Mouse (Mus musculus): ENCODE measurements around the gene Myh7. TPM values are rescaled to one million over a fixed set of nuclear protein-coding genes. Genes with fewer than 3 reads are reported as not detected.
A peak's percentile ranks its signal among the peaks of the same experiment; 100 is the strongest.

The Myh7 gene
- polyA plus RNA-seq, 1 experiment from 2014 or later: 0.52 TPM

DNA sequence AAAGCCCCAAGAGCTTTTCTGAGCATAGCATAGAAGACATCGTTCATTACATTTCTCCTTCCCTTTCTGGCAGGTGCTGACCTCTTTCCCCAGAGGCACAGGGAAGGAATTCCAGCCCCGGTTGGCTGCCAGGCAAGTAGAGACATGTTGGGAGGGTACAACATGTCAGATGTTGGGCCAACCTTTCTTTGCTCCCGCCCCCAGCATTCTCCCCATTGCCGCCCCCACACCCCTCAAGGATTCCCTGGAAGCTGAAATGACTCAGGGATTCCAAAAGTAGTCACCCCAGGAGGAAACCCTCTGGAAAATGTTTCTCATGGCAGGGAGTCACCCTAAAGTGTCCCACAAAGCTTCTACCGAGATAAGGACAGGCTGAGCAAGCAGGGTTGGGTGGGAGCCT, 64.6 kb downstream of the Myh7 start:
- Histone ChIP-seq H3K27me3 (ENCODE audit: control insufficient read depth, insufficient read depth, low read length) (no peaks in the 10 kb centered on the region), H3K27ac (ENCODE audit: low read depth, low read length) (no peak overlapping the region), H3K4me3 (ENCODE audit: low read depth, low read length) (no peak overlapping the region), H3K36me3 (ENCODE audit: control insufficient read depth, insufficient read depth, low read length) (no peaks in the 10 kb centered on the region), H3K9me3 (ENCODE audit: control insufficient read depth, low read length) (no peaks in the 10 kb centered on the region), H3K4me1 (replicated peaks; ENCODE audit: control insufficient read depth, insufficient read depth, low read length) (peaks cover 14% of the 10 kb centered on the region; the same call in 1 of the 2 replicates), H3K9ac (ENCODE audit: low read length) (no peak overlapping the region), H3K4me2 (ENCODE audit: low read depth, low read length, severe bottlenecking) (no peak overlapping the region)
- ATAC-seq (replicated peaks; ENCODE audit: low FRiP score) (no peak), DNase-seq (ENCODE audit: low spot score) (no peak)
- 83% methylated on average over 5 of the region's 5 CpGs for WGBS

DNA sequence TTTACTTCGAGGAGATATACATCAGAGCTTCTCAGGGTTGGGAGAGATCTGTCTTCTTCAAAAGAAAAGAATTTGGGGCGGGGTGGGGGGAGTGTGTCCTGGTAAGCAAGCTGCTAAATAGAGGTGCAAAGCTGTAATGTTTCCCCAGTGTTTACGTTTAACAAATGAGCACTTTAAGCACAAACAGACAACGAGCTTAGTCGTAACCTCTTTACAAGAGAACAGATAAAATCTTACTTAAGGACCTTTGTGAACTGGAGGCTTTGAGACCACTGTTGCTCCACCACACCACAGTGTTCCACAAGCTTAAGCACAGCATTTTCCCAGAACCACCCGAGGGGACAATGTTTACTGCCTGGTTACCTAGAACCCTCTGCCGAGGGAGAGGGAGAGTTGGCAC, 67.1 kb downstream of the Myh7 start:
- 14% methylated on average over 7 of the region's 7 CpGs for WGBS
- no peaks in the 10 kb centered on the region for H3K9me3 ChIP-seq (ENCODE audit: control insufficient read depth, low read length)
- DNase-seq (ENCODE audit: low spot score) (no peak), ATAC-seq (replicated peaks; ENCODE audit: low FRiP score) (no peak)
- peaks cover 1% of the 10 kb centered on the region for H3K36me3 ChIP-seq (ENCODE audit: control insufficient read depth, insufficient read depth, low read length)
- peak overlapping the region; percentile 95 for H3K9ac ChIP-seq (ENCODE audit: low read length)
- peak overlapping the region; percentile 96 for H3K4me2 ChIP-seq (ENCODE audit: low read depth, low read length, severe bottlenecking)
- peak overlapping the region; percentile 98 for H3K27ac ChIP-seq (ENCODE audit: low read depth, low read length)
- peak overlapping the region; percentile 52 for H3K4me3 ChIP-seq (ENCODE audit: low read depth, low read length)
- peaks cover 14% of the 10 kb centered on the region; the same call in 1 of the 2 replicates for H3K4me1 ChIP-seq (replicated peaks; ENCODE audit: control insufficient read depth, insufficient read depth, low read length)
- no peaks in the 10 kb centered on the region for H3K27me3 ChIP-seq (ENCODE audit: control insufficient read depth, insufficient read depth, low read length)

DNA sequence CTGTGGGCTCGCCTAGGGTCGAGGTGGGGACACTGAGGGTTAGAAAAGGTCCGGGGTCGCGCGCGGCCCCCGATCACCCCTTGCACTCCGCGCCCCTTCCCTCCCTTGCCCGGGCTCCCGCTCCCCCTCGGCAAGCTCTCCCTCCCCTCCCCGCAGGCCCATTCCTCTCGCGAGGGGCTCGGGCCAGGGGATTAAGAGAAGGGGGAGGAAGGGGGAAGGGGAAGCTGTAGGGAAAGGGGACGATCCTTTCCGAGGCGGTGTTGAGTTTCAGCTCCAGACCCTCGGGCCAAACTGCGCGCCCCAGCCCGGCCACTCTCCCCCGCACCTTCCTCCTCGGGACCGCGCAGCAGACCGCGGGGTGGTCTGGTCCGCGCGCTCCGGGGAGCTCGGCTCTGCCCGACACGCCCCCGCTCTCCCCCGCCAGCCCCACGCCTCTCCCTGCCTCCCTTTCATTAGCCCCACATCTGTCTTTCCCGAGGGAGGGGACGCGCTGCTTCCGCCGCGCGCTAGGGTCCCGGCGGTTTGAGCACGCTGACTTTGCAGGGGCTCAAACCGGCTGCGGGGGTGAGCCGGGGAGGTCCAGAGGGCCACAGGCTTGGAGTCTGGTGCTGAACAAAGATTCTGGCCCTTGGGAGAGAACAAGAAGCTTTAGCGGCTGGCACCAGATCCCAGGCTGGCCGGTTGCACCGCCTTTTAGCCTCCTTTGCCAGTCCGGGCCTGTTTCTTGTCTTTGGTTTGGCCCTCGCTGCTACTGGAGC, 67.8 kb downstream of the Myh7 start:
- Histone ChIP-seq H3K27ac (ENCODE audit: low read depth, low read length) (peak overlapping the region; percentile 98), H3K27me3 (ENCODE audit: control insufficient read depth, insufficient read depth, low read length) (no peaks in the 10 kb centered on the region), H3K4me2 (ENCODE audit: low read depth, low read length, severe bottlenecking) (peak overlapping the region; percentile 96), H3K4me3 (ENCODE audit: low read depth, low read length) (peak overlapping the region; percentile 52), H3K9me3 (ENCODE audit: control insufficient read depth, low read length) (peaks cover 6% of the 10 kb centered on the region), H3K9ac (ENCODE audit: low read length) (peak overlapping the region; percentile 95), H3K4me1 (replicated peaks; ENCODE audit: control insufficient read depth, insufficient read depth, low read length) (peaks cover 14% of the 10 kb centered on the region; the same call in 1 of the 2 replicates), H3K36me3 (ENCODE audit: control insufficient read depth, insufficient read depth, low read length) (peaks cover 8% of the 10 kb centered on the region)
- ATAC-seq (replicated peaks; ENCODE audit: low FRiP score) (peak; percentile 82), DNase-seq (ENCODE audit: low spot score) (peak; percentile 93)
- under 1% methylated on average over 45 of the region's 58 CpGs for WGBS

DNA sequence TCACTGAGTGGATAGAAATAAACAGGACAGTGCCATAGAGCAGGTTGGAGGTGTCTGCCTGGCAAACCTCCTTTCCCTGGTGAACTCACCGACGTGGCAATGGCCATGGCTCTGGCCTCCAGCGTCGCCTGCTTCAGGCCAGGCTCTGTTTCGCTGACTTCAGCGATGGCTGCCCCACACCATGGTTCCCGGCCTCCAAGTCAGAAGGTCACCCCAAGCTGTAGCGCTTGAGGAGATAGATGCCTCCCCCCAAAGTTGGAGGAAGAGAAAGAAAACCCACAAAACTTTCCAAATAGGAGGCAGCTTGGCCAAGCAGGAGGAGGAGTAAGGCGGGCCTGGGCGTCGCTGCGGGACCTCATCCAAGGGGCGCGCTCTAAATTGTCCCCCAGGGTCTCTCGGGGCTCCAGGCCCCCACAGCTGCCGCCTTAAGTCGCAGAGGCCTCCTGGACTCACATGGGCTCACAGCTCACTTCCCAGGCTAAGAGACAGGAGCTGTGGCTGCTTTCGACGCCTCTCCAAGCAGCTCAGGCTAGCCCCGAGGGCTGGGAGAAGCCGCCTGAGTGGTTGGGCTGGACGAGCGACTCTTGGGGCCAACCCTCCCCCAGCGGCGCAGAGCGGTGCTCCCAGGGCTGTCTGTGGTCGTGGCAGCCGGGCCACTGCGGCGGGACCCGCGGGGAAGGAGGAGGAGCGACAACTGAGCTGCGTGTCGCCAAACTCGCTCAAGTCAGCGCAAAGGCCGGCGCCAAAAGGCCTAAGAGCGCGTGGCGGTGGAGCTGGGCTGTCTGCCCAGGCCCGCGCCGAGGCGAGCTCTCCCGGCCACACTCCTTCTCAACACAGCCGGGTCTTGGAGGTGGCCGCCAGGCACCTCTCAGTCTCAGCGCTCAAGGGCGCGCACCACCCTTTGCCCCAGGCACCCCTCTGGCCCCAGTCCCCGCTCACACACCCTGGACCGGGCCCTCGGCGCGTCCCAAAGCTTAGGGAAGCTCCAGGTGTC, 68.8 kb downstream of the Myh7 start, which contains the start of gene Efs:
Efs (minus strand) TSS at position 778 of the 994 bp plus-strand sequence.
- Histone ChIP-seq H3K36me3 (ENCODE audit: control insufficient read depth, insufficient read depth, low read length) (peaks cover 16% of the 10 kb centered on the region), H3K4me1 (replicated peaks; ENCODE audit: control insufficient read depth, insufficient read depth, low read length) (peaks cover 14% of the 10 kb centered on the region; the same call in 1 of the 2 replicates), H3K9me3 (ENCODE audit: control insufficient read depth, low read length) (peaks cover 14% of the 10 kb centered on the region), H3K4me3 (ENCODE audit: low read depth, low read length) (peak within 1 kb of the TSS; percentile 52), H3K27ac (ENCODE audit: low read depth, low read length) (peak within 1 kb of the TSS; percentile 98), H3K4me2 (ENCODE audit: low read depth, low read length, severe bottlenecking) (peak within 1 kb of the TSS; percentile 96), H3K27me3 (ENCODE audit: control insufficient read depth, insufficient read depth, low read length) (no peaks in the 10 kb centered on the region), H3K9ac (ENCODE audit: low read length) (peak within 1 kb of the TSS; percentile 95)
- DNase-seq (ENCODE audit: low spot score) (peak; percentile 85), ATAC-seq (replicated peaks; ENCODE audit: low FRiP score) (peak; percentile 53)
- WGBS: 2% methylated on average over 57 of the region's 57 CpGs

DNA sequence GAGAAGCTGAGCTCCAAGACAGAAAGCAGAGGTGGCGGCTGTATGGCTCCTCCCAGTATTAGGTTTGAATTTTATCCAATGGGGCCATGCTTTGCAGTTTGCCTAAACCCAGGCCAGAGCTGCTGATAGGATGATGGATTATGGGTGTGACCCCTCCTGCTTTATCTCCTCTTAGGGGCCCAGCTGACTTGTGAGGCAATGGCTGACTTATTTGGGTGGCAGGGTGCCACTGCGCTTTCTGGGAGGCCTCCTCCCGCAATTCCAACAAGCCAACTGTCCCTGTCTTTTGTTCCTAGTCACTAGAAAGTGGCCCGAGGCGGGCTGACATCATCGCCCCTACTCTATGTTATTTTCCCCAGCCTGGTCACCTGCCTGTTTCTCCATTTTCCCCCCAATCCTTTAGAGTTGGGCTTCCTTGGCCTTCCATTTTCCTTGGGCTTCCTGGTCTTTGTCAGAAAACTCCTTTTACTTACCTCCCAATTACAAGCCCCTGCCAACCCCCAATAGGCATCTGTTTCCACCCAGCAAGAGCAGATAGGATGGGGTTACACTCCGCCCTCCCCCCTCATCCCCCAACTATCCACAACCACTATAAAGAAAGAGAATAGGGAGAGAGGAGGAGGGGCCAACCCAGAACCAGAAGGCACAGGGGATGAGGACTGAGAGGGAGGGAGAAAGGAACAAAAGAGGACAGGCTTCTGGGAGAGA, 69.6 kb downstream of the Myh7 start:
- peak overlapping the region; percentile 98 for H3K27ac ChIP-seq (ENCODE audit: low read depth, low read length)
- peak overlapping the region; percentile 95 for H3K9ac ChIP-seq (ENCODE audit: low read length)
- DNase-seq (ENCODE audit: low spot score): peak; percentile 77
- WGBS: 6% methylated on average over 7 of the region's 7 CpGs
- H3K36me3 ChIP-seq (ENCODE audit: control insufficient read depth, insufficient read depth, low read length): peaks cover 25% of the 10 kb centered on the region
- peak; percentile 60 for ATAC-seq (replicated peaks; ENCODE audit: low FRiP score)
- peaks cover 14% of the 10 kb centered on the region for H3K9me3 ChIP-seq (ENCODE audit: control insufficient read depth, low read length)
- H3K4me2 ChIP-seq (ENCODE audit: low read depth, low read length, severe bottlenecking): peak overlapping the region; percentile 96
- no peaks in the 10 kb centered on the region for H3K27me3 ChIP-seq (ENCODE audit: control insufficient read depth, insufficient read depth, low read length)
- peaks cover 14% of the 10 kb centered on the region; the same call in 1 of the 2 replicates for H3K4me1 ChIP-seq (replicated peaks; ENCODE audit: control insufficient read depth, insufficient read depth, low read length)
- H3K4me3 ChIP-seq (ENCODE audit: low read depth, low read length): peak overlapping the region; percentile 52

MicroRNAs within 50 kb of the gene (microRNA counts, 519-probe panel; counts per million panel counts)
- microRNA mmu-miR-208a: 31.2 counts per million
- microRNA mmu-miR-208b: 31.2 counts per million

Small RNA genes within 50 kb of the gene (microRNA-seq; reads per million reads assigned to microRNA genes)
- gene Mir208a (ENCODE audit: insufficient number of aligned reads) (42.9 reads per million, percentile 25 among the genes with 10 or more reads in this experiment), gene Mir208b (ENCODE audit: insufficient number of aligned reads) (206 reads per million, percentile 44 among the genes with 10 or more reads in this experiment)

Other genes with a start within 250 kb of the Myh7 start
- 1.5 and 2.1 TPM in 2 replicates for gene Slc7a8, start 212.7 kb downstream of the Myh7 start, polyA plus RNA-seq (2014; fragmentation: Nextera tagmentation; extraction: Ambion mirVana)
- not detected in 2 replicates for gene Rnf212b, start 180.5 kb downstream of the Myh7 start, polyA plus RNA-seq (2014; fragmentation: Nextera tagmentation; extraction: Ambion mirVana)
- gene Homez, start 123.7 kb downstream of the Myh7 start, polyA plus RNA-seq (2014; fragmentation: Nextera tagmentation; extraction: Ambion mirVana): 15.7 and 16.1 TPM in 2 replicates
- 0.69 and 1.4 TPM in 2 replicates for gene Ppp1r3e, start 117.1 kb downstream of the Myh7 start, polyA plus RNA-seq (2014; fragmentation: Nextera tagmentation; extraction: Ambion mirVana)
- 3.1 and 3.2 TPM in 2 replicates for gene Bcl2l2, start 111.2 kb downstream of the Myh7 start, polyA plus RNA-seq (2014; fragmentation: Nextera tagmentation; extraction: Ambion mirVana)
- not detected in 2 replicates for gene Gm20521, start 111.2 kb downstream of the Myh7 start, polyA plus RNA-seq (2014; fragmentation: Nextera tagmentation; extraction: Ambion mirVana)
- 182 and 221 TPM in 2 replicates for gene Pabpn1, start 102.1 kb downstream of the Myh7 start, polyA plus RNA-seq (2014; fragmentation: Nextera tagmentation; extraction: Ambion mirVana)
- gene Slc22a17, start 81.5 kb downstream of the Myh7 start, polyA plus RNA-seq (2014; fragmentation: Nextera tagmentation; extraction: Ambion mirVana): 44.4 and 51.8 TPM in 2 replicates
- 39.4 and 41.8 TPM in 2 replicates for gene Efs, start 68.5 kb downstream of the Myh7 start, polyA plus RNA-seq (2014; fragmentation: Nextera tagmentation; extraction: Ambion mirVana)
- gene Il25, start 61.9 kb downstream of the Myh7 start, polyA plus RNA-seq (2014; fragmentation: Nextera tagmentation; extraction: Ambion mirVana): not detected in 2 replicates
- gene Cmtm5, start 58.4 kb downstream of the Myh7 start, polyA plus RNA-seq (2014; fragmentation: Nextera tagmentation; extraction: Ambion mirVana): 0.69 TPM in 1 of 2 replicates, not detected in the other
- gene Myh6, start 27.7 kb downstream of the Myh7 start, polyA plus RNA-seq (2014; fragmentation: Nextera tagmentation; extraction: Ambion mirVana): 0.32 TPM in 1 of 2 replicates, not detected in the other
- not detected in 2 replicates for gene Gm17428, start 17.7 kb downstream of the Myh7 start, polyA plus RNA-seq (2014; fragmentation: Nextera tagmentation; extraction: Ambion mirVana)
- gene Ngdn, start 20.8 kb upstream of the Myh7 start, polyA plus RNA-seq (2014; fragmentation: Nextera tagmentation; extraction: Ambion mirVana): 94.1 and 95.8 TPM in 2 replicates
- gene Zfhx2, start 97.7 kb upstream of the Myh7 start, polyA plus RNA-seq (2014; fragmentation: Nextera tagmentation; extraction: Ambion mirVana): 15.9 TPM in 2 replicates
- 28.6 and 31.1 TPM in 2 replicates for gene Thtpa, start 100.2 kb upstream of the Myh7 start, polyA plus RNA-seq (2014; fragmentation: Nextera tagmentation; extraction: Ambion mirVana)
- gene Ap1g2, start 112.0 kb upstream of the Myh7 start, polyA plus RNA-seq (2014; fragmentation: Nextera tagmentation; extraction: Ambion mirVana): 13.9 and 14.8 TPM in 2 replicates
- 2.9 and 3.7 TPM in 2 replicates for gene Jph4, start 122.3 kb upstream of the Myh7 start, polyA plus RNA-seq (2014; fragmentation: Nextera tagmentation; extraction: Ambion mirVana)
- not detected in 2 replicates for gene Dhrs2, start 227.4 kb upstream of the Myh7 start, polyA plus RNA-seq (2014; fragmentation: Nextera tagmentation; extraction: Ambion mirVana)

Measured in forebrain, embryonic 11.5 days (tissue).